Mouse (Mus musculus) liver, postnatal 0 days (tissue): ENCODE results near the gene Epas1. TPM values are rescaled to one million over a fixed set of nuclear protein-coding genes. Genes with fewer than 3 reads are reported as not detected.

ENCODE experiments used
- ATAC-seq: fragments of 200-750 bp; cut with Nextera tagmentation; 2 replicates; pipeline ENCODE4 v1.8.0; 2017; ENCODE audit warnings: mild to moderate bottlenecking, moderate library complexity
- DNase-seq: peaks from one replicate; pipeline ENCODE4 v3.0.0-alpha.2; 2016
- H3K27ac ChIP-seq: fragments of 300-500 bp; sonication (generic); 2 replicates; pipeline ENCODE4 v1.5.1; 2014; ENCODE audit warnings: antibody characterized with exemption, moderate library complexity, mild to moderate bottlenecking, low read depth
- H3K27me3 ChIP-seq: fragments of 300-500 bp; sonication (generic); 2 replicates; pipeline ENCODE4 v1.6.1; 2014; ENCODE audit warnings: low read length, control low read depth, mixed read lengths; ENCODE audit not compliant: insufficient read depth
- H3K36me3 ChIP-seq: fragments of 300-500 bp; sonication (generic); replicated peaks from 2 replicates; pipeline ENCODE4 v1.6.1; 2014; ENCODE audit warnings: mild to moderate bottlenecking, control low read depth, low read length, moderate library complexity, mixed read lengths; ENCODE audit not compliant: insufficient read depth
- H3K4me1 ChIP-seq: fragments of 300-500 bp; sonication (generic); 2 replicates; pipeline ENCODE4 v1.6.1; 2014; ENCODE audit warnings: antibody characterized with exemption, mild to moderate bottlenecking, control low read depth; ENCODE audit not compliant: insufficient read depth
- H3K4me2 ChIP-seq: fragments of 300-500 bp; sonication (generic); 2 replicates; pipeline ENCODE4 v1.6.1; 2014; ENCODE audit warnings: low read depth, mild to moderate bottlenecking, low read length, moderate library complexity, mixed read lengths
- H3K4me3 ChIP-seq: fragments of 300-500 bp; sonication (generic); 2 replicates; pipeline ENCODE4 v1.5.1; 2014; ENCODE audit warnings: low read depth, low read length
- H3K9ac ChIP-seq: fragments of 300-500 bp; sonication (generic); replicated peaks from 2 replicates; pipeline ENCODE4 v1.6.1; 2014; ENCODE audit warnings: mild to moderate bottlenecking, moderate library complexity
- H3K9me3 ChIP-seq: fragments of 300-500 bp; sonication (generic); 2 replicates; pipeline ENCODE4 v1.6.1; 2016; ENCODE audit warnings: mild to moderate bottlenecking, control low read depth, low read length, mixed read lengths
- CTCF ChIP-seq: sonication (generic); IDR thresholded peaks from 2 replicates; pipeline ENCODE4 v1.5.1; 2016; ENCODE audit warnings: antibody characterized with exemption, low read depth
- EP300 ChIP-seq: IDR thresholded peaks from 2 replicates; pipeline ENCODE4 v1.6.1; 2016; ENCODE audit warnings: antibody characterized with exemption, low read depth, mild to moderate bottlenecking
- WGBS: fragments of 180-500 bp; shearing (Covaris S2); extraction: QIAGEN DNeasy Blood & Tissue Kit; methylation state at CpG from one replicate; pipeline ENCODE4 v1.1.7; 2014; ENCODE audit not compliant: insufficient replicate concordance; 5-methylcytosine and 5-hydroxymethylcytosine counted together
- polyA plus RNA-seq: library from polyadenylated mRNA; unstranded; fragments of >200 nt; fragmentation: Nextera tagmentation; extraction: Ambion mirVana; gene quantifications from 2 replicates; pipeline ENCODE4 v1.2.1, GENCODE M21; 2015

The Epas1 gene
- polyA plus RNA-seq, 1 experiment from 2014 or later, result 8.2 TPM

- no peak overlapping the region for H3K9ac ChIP-seq
- DNase-seq, result no peak
- H3K36me3 ChIP-seq, result no peaks in the 10 kb centered on the region
- H3K4me1 ChIP-seq, result peaks cover 9% of the 10 kb centered on the region
- no peak overlapping the region for H3K4me3 ChIP-seq
- WGBS, result 47% methylated on average over 1 of the region's 1 CpGs
- no peak overlapping the region for H3K27ac ChIP-seq
- peak overlapping the region; percentile 53 for H3K4me2 ChIP-seq
- TF ChIP-seq EP300, result no peak
- no peak for TF ChIP-seq CTCF
- no peak for ATAC-seq
- H3K9me3 ChIP-seq, result no peaks in the 10 kb centered on the region
- H3K27me3 ChIP-seq, result no peaks in the 10 kb centered on the region
Observed at GRCm38 (mm10) chr17:86732522-86732921, 21.0 kb upstream of the Epas1 start.

GRCm38 (mm10) chr17:86733644-86734043, 19.9 kb upstream of the Epas1 start:
- H3K9me3 ChIP-seq, result no peaks in the 10 kb centered on the region
- no peak for TF ChIP-seq EP300
- TF ChIP-seq CTCF, result no peak
- no peak overlapping the region for H3K27ac ChIP-seq
- no peaks in the 10 kb centered on the region for H3K27me3 ChIP-seq
- no peaks in the 10 kb centered on the region for H3K36me3 ChIP-seq
- 66% methylated on average over 4 of the region's 4 CpGs for whole genome bisulfite sequencing
- no peak overlapping the region for H3K9ac ChIP-seq
- no peak overlapping the region for H3K4me2 ChIP-seq
- no peak overlapping the region for H3K4me3 ChIP-seq
- DNase-seq (no peak), ATAC-seq (no peak)
- peaks cover 9% of the 10 kb centered on the region for H3K4me1 ChIP-seq

- Histone ChIP-seq H3K4me3 (no peak overlapping the region), H3K4me1 (no peaks in the 10 kb centered on the region), H3K4me2 (no peak overlapping the region), H3K9me3 (no peaks in the 10 kb centered on the region), H3K27ac (no peak overlapping the region), H3K27me3 (no peaks in the 10 kb centered on the region), H3K36me3 (no peaks in the 10 kb centered on the region), H3K9ac (no peak overlapping the region)
- 77% methylated on average over 6 of the region's 6 CpGs for WGBS
- DNase-seq (no peak), ATAC-seq (no peak)
- TF ChIP-seq CTCF (no peak), EP300 (no peak)
Observed at GRCm38 (mm10) chr17:86738477-86738876, 15.0 kb upstream of the Epas1 start.

GRCm38 (mm10) chr17:86743351-86743941, 10.1 kb upstream of the Epas1 start:
- WGBS, result 70% methylated on average over 7 of the region's 7 CpGs
- Histone ChIP-seq H3K4me3 (no peak overlapping the region), H3K27me3 (no peaks in the 10 kb centered on the region), H3K36me3 (no peaks in the 10 kb centered on the region), H3K4me2 (no peak overlapping the region), H3K9ac (no peak overlapping the region), H3K27ac (no peak overlapping the region), H3K9me3 (no peaks in the 10 kb centered on the region), H3K4me1 (peaks cover 3% of the 10 kb centered on the region; the same call in 1 of the 2 replicates)
- no peak for ATAC-seq
- DNase-seq, result no peak
- TF ChIP-seq CTCF (peak; percentile 34; the same call in 1 of the 2 replicates), EP300 (no peak)

GRCm38 (mm10) chr17:86744943-86745342, 8.6 kb upstream of the Epas1 start:
- H3K27ac ChIP-seq, result no peak overlapping the region
- H3K9ac ChIP-seq, result no peak overlapping the region
- no peaks in the 10 kb centered on the region for H3K9me3 ChIP-seq
- no peaks in the 10 kb centered on the region for H3K36me3 ChIP-seq
- no peak for DNase-seq
- TF ChIP-seq CTCF, result no peak
- no peak for TF ChIP-seq EP300
- peaks cover 3% of the 10 kb centered on the region; the same call in 1 of the 2 replicates for H3K4me1 ChIP-seq
- no peaks in the 10 kb centered on the region for H3K27me3 ChIP-seq
- H3K4me3 ChIP-seq, result no peak overlapping the region
- 52% methylated on average over 6 of the region's 6 CpGs for WGBS
- ATAC-seq, result no peak
- H3K4me2 ChIP-seq, result no peak overlapping the region

- H3K9me3 ChIP-seq, result no peaks in the 10 kb centered on the region
- H3K36me3 ChIP-seq, result no peaks in the 10 kb centered on the region
- 82% methylated on average over 10 of the region's 10 CpGs for WGBS
- H3K9ac ChIP-seq, result no peak overlapping the region
- peaks cover 22% of the 10 kb centered on the region for H3K27me3 ChIP-seq
- no peak for DNase-seq
- TF ChIP-seq EP300 (no peak), CTCF (no peak)
- H3K4me1 ChIP-seq, result 0 out of 2 replicates have a peak, but pooled peaks cover 5% of the 10 kb centered on the region
- H3K4me3 ChIP-seq, result no peak overlapping the region
- H3K27ac ChIP-seq, result no peak overlapping the region
- H3K4me2 ChIP-seq, result no peak overlapping the region
- no peak for ATAC-seq
Observed at GRCm38 (mm10) chr17:86751373-86751871, 2.1 kb upstream of the Epas1 start.
